Mouse (Mus musculus) heart, embryonic 16.5 days (tissue): Measurements from ENCODE around the gene Camk2g. TPM values are rescaled to one million over a fixed set of nuclear protein-coding genes. Genes with fewer than 3 reads are reported as not detected.
A peak's percentile ranks its signal among the peaks of the same experiment; 100 is the strongest.

Experiments used
- ATAC-seq: fragments of 200-750 bp; cut with Nextera tagmentation; replicated peaks from 2 replicates; pipeline ENCODE4 v1.8.0; 2017; ENCODE audit warnings: moderate number of reproducible peaks; ENCODE audit not compliant: insufficient read depth, low FRiP score; ENCODE audit errors: extremely low read depth
- H3K27ac ChIP-seq: fragments of 300-500 bp; sonication (generic); 2 replicates; pipeline ENCODE4 v1.5.1; 2014; ENCODE audit warnings: mild to moderate bottlenecking, low read length, control low read depth, moderate library complexity
- H3K27me3 ChIP-seq: fragments of 300-500 bp; sonication (generic); 2 replicates; pipeline ENCODE4 v1.6.1; 2014; ENCODE audit warnings: low read length, mixed read lengths; ENCODE audit not compliant: control insufficient read depth, insufficient read depth
- H3K36me3 ChIP-seq: fragments of 300-500 bp; sonication (generic); 2 replicates; pipeline ENCODE4 v1.6.1; 2014; ENCODE audit not compliant: control insufficient read depth, insufficient read depth
- H3K4me1 ChIP-seq: fragments of 300-500 bp; sonication (generic); 2 replicates; pipeline ENCODE4 v1.6.1; 2014; ENCODE audit warnings: low read length, mixed read lengths; ENCODE audit not compliant: control insufficient read depth, insufficient read depth
- H3K4me2 ChIP-seq: fragments of 300-500 bp; sonication (generic); 2 replicates; pipeline ENCODE4 v1.6.1; 2014; ENCODE audit warnings: low read depth, mild to moderate bottlenecking, control low read depth, low read length
- H3K4me3 ChIP-seq: fragments of 300-500 bp; sonication (generic); 2 replicates; pipeline ENCODE4 v1.5.1; 2014; ENCODE audit warnings: mild to moderate bottlenecking, control low read depth, low read length
- H3K9ac ChIP-seq: fragments of 300-500 bp; sonication (generic); 2 replicates; pipeline ENCODE4 v1.6.1; 2014; ENCODE audit warnings: low read length, control low read depth
- H3K9me3 ChIP-seq: fragments of 300-500 bp; sonication (generic); replicated peaks from 2 replicates; pipeline ENCODE4 v1.6.1; 2016; ENCODE audit warnings: low read length; ENCODE audit not compliant: control insufficient read depth
- WGBS: fragments of 180-500 bp; shearing (Covaris S2); extraction: QIAGEN DNeasy Blood & Tissue Kit; methylation state at CpG from one replicate; pipeline ENCODE4 v1.1.7; 2014; 5-methylcytosine and 5-hydroxymethylcytosine counted together
- polyA plus RNA-seq: library from polyadenylated mRNA; unstranded; fragments of >200 nt; fragmentation: Nextera tagmentation; extraction: Ambion mirVana; gene quantifications from 2 replicates; pipeline ENCODE4 v1.2.1, GENCODE M21; 2015

Gene Camk2g
- polyA plus RNA-seq, 1 experiment from 2014 or later = 103 TPM

DNA sequence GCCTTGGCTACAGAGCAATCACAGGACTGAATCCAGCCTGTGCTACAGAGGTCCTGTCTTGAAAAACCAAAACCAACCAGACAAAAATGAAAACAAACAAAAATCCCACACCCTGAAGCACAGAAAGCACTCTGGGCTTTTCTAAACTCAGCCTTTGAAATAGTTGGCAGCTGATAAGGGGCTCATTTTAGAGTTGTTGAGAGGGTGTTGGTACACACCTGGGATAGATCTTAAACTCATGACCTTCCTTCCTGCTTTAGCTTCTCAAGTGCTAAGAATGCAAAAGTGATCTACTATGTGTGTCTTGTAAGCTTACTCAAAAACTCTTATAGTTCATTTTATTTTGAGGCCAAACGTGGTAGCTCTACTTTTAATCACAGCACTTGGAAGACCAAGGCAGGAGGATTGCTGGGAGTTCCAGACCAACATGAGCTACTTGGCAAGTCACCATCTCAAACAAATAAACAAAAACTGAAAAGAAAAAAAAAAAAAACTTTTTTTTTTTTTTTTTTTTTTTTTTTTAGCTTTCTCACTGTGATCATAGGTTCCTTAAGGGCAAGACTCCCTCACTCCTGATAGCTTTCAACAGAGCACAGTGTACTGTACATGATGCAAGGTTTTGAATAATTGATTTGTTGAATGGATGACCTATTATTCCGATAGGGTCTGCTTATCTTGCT lies 9.2 kb upstream of the Camk2g start:
- no peaks in the 10 kb centered on the region for H3K36me3 ChIP-seq
- no peak overlapping the region for H3K9ac ChIP-seq
- ATAC-seq = peak; percentile 28
- H3K4me2 ChIP-seq = no peak overlapping the region
- H3K4me1 ChIP-seq = peaks cover 39% of the 10 kb centered on the region
- no peaks in the 10 kb centered on the region for H3K27me3 ChIP-seq
- WGBS = 28% methylated on average over 2 of the region's 2 CpGs
- no peak overlapping the region for H3K27ac ChIP-seq
- no peaks in the 10 kb centered on the region for H3K9me3 ChIP-seq
- H3K4me3 ChIP-seq = no peak overlapping the region

DNA sequence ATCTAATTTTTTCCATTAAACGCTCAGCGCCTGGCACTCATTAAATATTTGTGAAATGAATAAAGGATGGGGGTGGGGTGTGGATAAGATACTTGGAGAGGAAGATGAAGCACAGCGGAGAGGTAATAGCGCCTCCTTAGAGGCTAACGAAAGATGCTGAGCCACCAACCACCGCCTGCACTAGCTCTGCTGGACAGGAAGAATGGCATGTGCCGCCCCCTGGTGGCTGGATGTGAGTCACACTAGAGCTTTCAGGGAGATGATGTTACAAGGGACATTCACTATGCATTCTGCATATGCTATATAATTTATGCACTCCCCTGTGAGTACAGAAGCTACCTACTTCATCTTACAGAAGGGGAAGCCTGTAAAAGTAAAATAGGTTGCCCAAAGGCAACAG lies 4.9 kb upstream of the Camk2g start:
- Histone ChIP-seq H3K27ac (no peak overlapping the region), H3K4me3 (no peak overlapping the region), H3K9me3 (no peaks in the 10 kb centered on the region), H3K4me2 (peak overlapping the region; percentile 27), H3K4me1 (peaks cover 20% of the 10 kb centered on the region), H3K9ac (no peak overlapping the region), H3K27me3 (no peaks in the 10 kb centered on the region), H3K36me3 (no peaks in the 10 kb centered on the region)
- ATAC-seq = no peak
- 7% methylated on average over 7 of the region's 7 CpGs for WGBS

DNA sequence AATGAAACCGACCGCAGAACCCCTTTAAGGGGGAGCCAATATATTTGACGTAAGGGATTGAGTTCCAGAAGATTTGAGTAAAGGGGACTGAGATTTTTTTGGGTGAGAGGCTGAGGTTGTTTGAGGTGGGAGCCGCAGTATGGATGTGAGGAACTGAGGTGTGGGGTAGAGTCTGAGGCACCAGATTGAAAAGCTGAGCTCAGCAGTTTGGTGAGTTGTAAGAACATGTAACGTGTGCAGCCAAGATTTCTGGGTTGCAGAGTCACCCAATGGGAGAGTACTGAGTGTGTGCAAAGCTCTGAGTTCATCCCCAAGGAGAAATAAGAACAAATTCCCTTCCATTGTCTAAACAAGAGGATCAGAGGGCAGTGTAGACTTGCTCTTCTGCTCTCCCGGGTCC lies 4.4 kb upstream of the Camk2g start:
- H3K9ac ChIP-seq = no peak overlapping the region
- no peaks in the 10 kb centered on the region for H3K36me3 ChIP-seq
- no peaks in the 10 kb centered on the region for H3K9me3 ChIP-seq
- no peak overlapping the region for H3K4me3 ChIP-seq
- peaks cover 17% of the 10 kb centered on the region for H3K4me1 ChIP-seq
- no peak overlapping the region for H3K27ac ChIP-seq
- 73% methylated on average over 6 of the region's 6 CpGs for WGBS
- ATAC-seq = no peak
- H3K27me3 ChIP-seq = no peaks in the 10 kb centered on the region
- H3K4me2 ChIP-seq = peak overlapping the region; percentile 27

DNA sequence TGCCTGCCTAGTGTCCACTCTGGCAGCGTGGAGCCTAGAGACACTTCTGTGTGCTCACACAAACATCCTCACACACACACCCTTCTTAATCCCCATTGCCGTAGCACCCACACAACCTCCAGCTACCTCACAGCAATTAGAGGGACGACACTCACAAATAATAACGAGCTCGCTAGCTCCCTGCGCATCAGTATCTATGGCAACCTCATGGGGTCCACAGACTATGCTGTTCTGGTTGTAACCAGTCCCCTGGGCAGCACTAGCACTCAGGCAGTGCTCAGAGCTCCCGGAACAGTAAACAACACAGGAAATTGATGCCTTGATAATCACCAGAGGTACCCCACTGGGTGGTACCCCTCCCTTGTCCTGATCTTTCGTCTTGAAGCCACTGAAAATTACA lies 2.8 kb upstream of the Camk2g start:
- H3K9me3 ChIP-seq = no peaks in the 10 kb centered on the region
- peaks cover under 1% of the 10 kb centered on the region; the same call in 1 of the 2 replicates for H3K36me3 ChIP-seq
- H3K4me1 ChIP-seq = peaks cover 23% of the 10 kb centered on the region
- no peak for ATAC-seq
- no peak overlapping the region for H3K4me3 ChIP-seq
- no peak overlapping the region for H3K9ac ChIP-seq
- 74% methylated on average over 8 of the region's 8 CpGs for WGBS
- H3K27ac ChIP-seq = no peak overlapping the region
- H3K27me3 ChIP-seq = no peaks in the 10 kb centered on the region
- H3K4me2 ChIP-seq = no peak overlapping the region

DNA sequence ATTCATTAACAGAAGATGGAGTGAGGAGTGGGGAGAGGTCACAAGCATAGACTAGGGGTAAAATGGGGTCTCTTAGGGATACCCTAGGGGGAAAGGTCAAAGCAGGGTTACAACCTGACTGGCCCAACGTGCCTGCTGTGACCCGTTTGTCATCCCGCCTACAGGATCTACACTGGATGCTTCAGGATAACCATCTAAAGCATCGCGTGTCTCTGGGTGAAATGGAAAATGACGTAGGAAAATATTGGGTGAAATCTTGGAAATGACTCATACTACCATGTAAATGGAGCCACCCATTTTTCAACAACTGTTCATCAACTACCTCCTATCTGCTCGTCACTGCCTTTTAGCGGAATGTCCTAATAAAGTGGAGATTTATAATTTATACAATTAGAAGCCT lies 2.3 kb upstream of the Camk2g start:
- Histone ChIP-seq H3K36me3 (peaks cover 5% of the 10 kb centered on the region), H3K4me3 (no peak overlapping the region), H3K4me1 (peaks cover 26% of the 10 kb centered on the region), H3K27me3 (no peaks in the 10 kb centered on the region), H3K4me2 (no peak overlapping the region), H3K9me3 (no peaks in the 10 kb centered on the region), H3K27ac (peak overlapping the region; percentile 93), H3K9ac (peak overlapping the region; percentile 87; the same call in 1 of the 2 replicates)
- ATAC-seq = no peak
- 75% methylated on average over 8 of the region's 8 CpGs for WGBS

DNA sequence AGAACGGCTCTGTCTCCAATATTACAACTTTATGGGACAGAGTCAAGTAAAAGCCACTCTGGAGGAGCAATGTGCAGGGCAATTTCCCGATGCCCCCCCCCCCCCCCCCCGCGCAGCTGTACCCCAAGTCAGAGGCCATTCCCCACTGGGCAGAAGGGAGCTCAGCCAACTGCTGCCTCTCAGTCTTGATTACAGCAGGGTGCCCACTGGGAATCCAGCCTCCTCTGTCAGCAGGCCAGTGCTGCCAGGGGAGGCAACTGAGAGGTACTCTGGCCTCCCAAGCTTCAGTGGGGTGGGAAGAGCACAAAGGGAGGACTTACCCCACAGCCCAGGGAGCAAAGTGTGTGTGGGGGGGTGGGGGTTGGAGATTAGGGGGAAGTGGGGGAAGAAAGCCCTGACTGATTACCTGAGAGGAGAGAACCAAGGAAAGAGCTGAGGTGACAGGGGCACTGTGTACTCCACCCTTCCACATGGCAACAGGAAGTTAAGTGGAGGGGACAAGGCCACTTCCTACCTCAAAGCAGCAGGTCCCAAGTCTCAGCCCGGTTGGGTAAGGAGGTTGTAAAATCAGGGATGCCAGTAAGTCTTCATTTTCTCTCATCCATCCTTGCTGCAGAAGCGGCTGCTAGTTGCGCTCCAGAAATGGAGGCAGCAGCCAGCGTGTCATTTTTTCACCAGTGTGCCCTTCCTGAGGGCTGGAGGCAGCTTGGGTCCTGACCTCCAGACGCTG lies 1.7 kb upstream of the Camk2g start:
- H3K36me3 ChIP-seq = peaks cover 8% of the 10 kb centered on the region
- H3K4me3 ChIP-seq = peak overlapping the region; percentile 80
- H3K9ac ChIP-seq = peak overlapping the region; percentile 87
- no peak for ATAC-seq
- H3K27me3 ChIP-seq = no peaks in the 10 kb centered on the region
- no peaks in the 10 kb centered on the region for H3K9me3 ChIP-seq
- H3K27ac ChIP-seq = peak overlapping the region; percentile 93
- peak overlapping the region; percentile 64 for H3K4me2 ChIP-seq
- WGBS = 52% methylated on average over 7 of the region's 9 CpGs
- peaks cover 31% of the 10 kb centered on the region for H3K4me1 ChIP-seq

DNA sequence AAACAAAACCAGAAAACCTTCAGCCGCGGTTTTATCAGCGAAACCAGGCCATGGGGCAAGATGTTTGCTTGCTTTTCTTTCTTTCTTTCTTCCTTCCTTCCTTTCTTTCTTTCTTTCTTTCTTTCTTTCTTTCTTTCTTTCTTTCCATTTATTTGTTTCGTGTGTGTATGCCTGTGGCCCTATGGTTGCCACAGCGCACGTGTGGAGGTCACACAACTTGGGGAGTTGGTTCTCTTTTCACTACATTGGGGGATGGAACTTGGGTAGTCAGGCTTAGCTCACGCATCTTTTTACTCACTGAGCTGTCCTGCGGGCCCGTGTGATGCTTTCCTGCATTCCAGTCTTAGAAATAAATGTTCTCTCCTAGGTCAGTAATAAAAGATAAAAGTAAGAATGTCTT lies 701 bp upstream of the Camk2g start:
- Histone ChIP-seq H3K4me1 (peaks cover 40% of the 10 kb centered on the region), H3K9ac (peak overlapping the region; percentile 87), H3K27me3 (no peaks in the 10 kb centered on the region), H3K9me3 (no peaks in the 10 kb centered on the region), H3K4me3 (peak overlapping the region; percentile 80), H3K36me3 (peaks cover 16% of the 10 kb centered on the region), H3K27ac (peak overlapping the region; percentile 93), H3K4me2 (peak overlapping the region; percentile 64)
- ATAC-seq = no peak
- 7% methylated on average over 9 of the region's 9 CpGs for WGBS

DNA sequence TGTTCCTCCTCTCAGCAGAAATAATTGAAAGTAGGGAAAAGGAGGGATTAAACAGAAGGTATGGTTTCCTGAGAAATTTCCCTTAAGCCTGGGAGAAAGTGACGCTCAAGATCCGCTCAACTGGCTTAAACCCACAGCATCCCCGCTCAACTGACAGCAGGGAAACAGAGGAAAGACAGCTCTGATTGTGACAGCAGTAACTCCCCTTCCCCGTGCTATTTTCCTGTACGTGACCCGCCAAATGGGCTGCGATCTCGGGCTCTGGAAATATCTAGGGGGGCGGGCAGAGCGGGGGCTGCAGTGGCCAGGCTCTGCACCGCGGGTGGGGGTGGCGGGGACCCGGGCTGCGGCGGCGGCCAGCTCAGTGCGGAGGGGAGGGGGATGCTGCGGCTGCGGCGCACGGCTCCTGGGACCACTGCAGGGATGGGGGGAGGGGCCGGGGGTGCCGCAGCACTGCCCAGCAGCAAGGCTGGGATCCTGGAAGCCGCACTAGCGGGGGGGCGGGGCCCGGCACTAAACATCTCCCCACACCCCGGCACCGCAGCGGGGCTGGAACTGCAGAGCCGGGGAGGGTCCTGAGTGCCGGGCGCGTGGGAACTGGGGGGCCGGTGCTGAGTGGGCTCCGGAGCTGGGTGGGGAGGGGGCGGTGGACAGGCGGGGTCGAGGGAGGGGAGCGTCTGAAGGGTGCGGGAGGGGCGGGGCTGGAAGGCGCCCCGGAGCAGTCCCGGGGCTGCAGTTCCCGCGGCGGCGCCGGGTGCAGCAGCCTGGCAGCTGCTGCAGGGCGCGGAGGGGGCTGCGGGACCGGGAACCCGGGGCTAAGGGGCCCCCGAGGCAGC lies 748 bp downstream of the Camk2g start:
- H3K4me2 ChIP-seq = peak overlapping the region; percentile 70
- H3K9ac ChIP-seq = peak overlapping the region; percentile 87
- peaks cover 38% of the 10 kb centered on the region for H3K4me1 ChIP-seq
- peaks cover 21% of the 10 kb centered on the region for H3K36me3 ChIP-seq
- ATAC-seq = peak; percentile 25
- WGBS = 1% methylated on average over 52 of the region's 57 CpGs
- H3K27me3 ChIP-seq = no peaks in the 10 kb centered on the region
- peak overlapping the region; percentile 93 for H3K27ac ChIP-seq
- H3K9me3 ChIP-seq = no peaks in the 10 kb centered on the region
- peak overlapping the region; percentile 80 for H3K4me3 ChIP-seq
